Mouse (Mus musculus): ENCODE measurements around the gene Foxp1. TPM values are rescaled to one million over a fixed set of nuclear protein-coding genes. Genes with fewer than 3 reads are reported as not detected.

The Foxp1 gene
- polyA plus RNA-seq, 1 experiment from 2014 or later: 141 TPM

DNA sequence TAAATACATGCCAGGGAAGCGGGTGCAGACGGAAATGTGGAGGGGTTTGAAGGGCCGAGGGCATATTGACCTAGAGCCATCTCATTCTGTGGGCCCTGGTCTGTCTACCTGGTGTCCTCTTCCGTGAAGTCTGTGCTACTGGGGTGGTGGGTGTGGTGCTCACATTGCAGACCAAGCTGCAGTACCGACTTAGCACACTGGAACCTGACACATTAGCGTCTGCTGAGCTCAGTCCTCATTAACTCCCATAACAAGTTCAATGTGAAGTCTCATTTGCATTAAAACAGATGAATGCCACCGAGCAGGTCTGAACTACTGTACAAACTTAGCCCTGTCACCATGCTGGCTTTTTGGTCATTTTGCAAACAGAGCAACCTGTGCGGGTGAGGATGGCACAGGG lies 594.2 kb downstream of the Foxp1 start:
- 79% methylated on average over 8 of the region's 8 CpGs for WGBS
- peaks cover 7% of the 10 kb centered on the region for H3K4me1 ChIP-seq

DNA sequence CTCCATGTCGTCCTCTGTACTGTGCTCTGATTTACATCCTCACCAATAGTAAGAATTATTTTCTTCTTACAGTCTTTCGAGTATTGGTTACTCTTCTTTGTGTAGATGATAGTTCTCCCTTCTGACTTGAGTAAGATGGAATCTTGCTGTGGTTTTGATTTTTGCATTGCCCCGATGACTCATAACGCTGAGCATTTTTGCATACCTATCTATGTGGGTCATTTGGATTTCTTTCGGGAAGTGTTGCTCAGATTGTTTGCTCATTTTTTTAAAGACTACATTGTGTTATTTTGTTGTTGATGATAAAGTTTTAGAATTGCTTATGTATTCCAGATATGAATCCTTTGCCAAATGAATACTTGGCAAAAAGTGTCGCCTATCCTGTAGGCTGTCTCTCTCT lies 621.3 kb downstream of the Foxp1 start:
- no peak overlapping the region for H3K4me3 ChIP-seq
- H3K27ac ChIP-seq: no peak overlapping the region
- no peak for ATAC-seq (ENCODE audit: low FRiP score, low read depth)
- WGBS: 90% methylated on average over 6 of the region's 6 CpGs
- H3K4me2 ChIP-seq (replicated peaks): no peak overlapping the region
- H3K36me3 ChIP-seq: no peaks in the 10 kb centered on the region
- no peaks in the 10 kb centered on the region for H3K9me3 ChIP-seq
- no peaks in the 10 kb centered on the region for H3K4me1 ChIP-seq
- no peaks in the 10 kb centered on the region for H3K27me3 ChIP-seq
- H3K9ac ChIP-seq: no peak overlapping the region

More for the DNA sequence above, 594.2 kb downstream of the Foxp1 start:
- Histone ChIP-seq H3K9ac (no peak overlapping the region), H3K36me3 (peaks cover 55% of the 10 kb centered on the region), H3K27me3 (no peaks in the 10 kb centered on the region), H3K9me3 (no peaks in the 10 kb centered on the region), H3K4me3 (no peak overlapping the region), H3K27ac (no peak overlapping the region), H3K4me2 (replicated peaks) (no peak overlapping the region)
- no peak for ATAC-seq (ENCODE audit: low FRiP score, low read depth)

DNA sequence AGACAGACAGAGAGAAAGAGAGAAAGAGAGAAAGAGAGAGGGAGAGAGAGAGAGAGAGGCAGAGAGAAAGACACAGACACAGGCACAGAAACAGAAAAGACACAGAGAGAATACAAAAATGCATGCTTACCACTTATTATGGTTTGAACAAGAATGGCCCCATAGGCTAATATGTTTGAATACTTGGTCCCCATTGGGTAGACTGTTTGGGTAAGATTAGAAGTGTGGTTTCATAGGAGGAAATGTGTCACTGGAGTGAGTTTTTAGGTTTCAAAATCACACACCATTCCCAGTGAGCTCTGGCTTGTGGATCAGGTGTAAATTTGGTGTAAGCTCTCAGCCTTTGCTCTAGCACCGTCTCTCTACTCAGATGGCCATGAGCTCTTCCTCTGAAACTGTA lies 644.3 kb downstream of the Foxp1 start:
- Histone ChIP-seq H3K36me3 (no peaks in the 10 kb centered on the region), H3K4me2 (replicated peaks) (no peak overlapping the region), H3K27me3 (no peaks in the 10 kb centered on the region), H3K27ac (no peak overlapping the region), H3K9ac (no peak overlapping the region), H3K9me3 (no peaks in the 10 kb centered on the region), H3K4me1 (peaks cover 5% of the 10 kb centered on the region; the same call in 1 of the 2 replicates), H3K4me3 (no peak overlapping the region)
- WGBS: 65% methylated on average over 1 of the region's 1 CpGs
- ATAC-seq (ENCODE audit: low FRiP score, low read depth): no peak

DNA sequence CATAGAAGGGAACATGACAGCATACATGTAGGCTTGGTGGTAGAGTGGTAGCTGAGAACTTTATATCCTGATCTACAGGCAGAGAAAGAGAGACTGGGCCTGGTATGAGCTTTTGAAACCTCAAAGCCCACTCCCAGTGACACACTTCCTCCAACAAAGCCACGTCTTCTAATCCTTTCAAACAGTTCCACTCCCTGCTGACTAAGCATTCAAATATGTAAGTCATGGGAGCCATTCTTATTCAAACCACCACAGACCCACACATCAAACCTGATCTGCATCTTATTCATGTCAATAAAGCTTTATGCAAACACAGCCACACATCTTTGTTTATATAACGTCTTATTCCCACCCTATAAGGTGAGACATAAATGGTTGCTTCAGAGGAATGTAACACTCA lies 646.1 kb downstream of the Foxp1 start:
- no peak overlapping the region for H3K27ac ChIP-seq

More for the DNA sequence above, 646.1 kb downstream of the Foxp1 start:
- ATAC-seq (ENCODE audit: low FRiP score, low read depth): no peak
- H3K9me3 ChIP-seq: no peaks in the 10 kb centered on the region
- H3K27me3 ChIP-seq: no peaks in the 10 kb centered on the region
- no peak overlapping the region for H3K4me2 ChIP-seq (replicated peaks)
- WGBS: 87% methylated on average over 2 of the region's 2 CpGs
- no peak overlapping the region for H3K9ac ChIP-seq
- H3K4me3 ChIP-seq: no peak overlapping the region
- H3K36me3 ChIP-seq: no peaks in the 10 kb centered on the region
- H3K4me1 ChIP-seq: peaks cover 5% of the 10 kb centered on the region; the same call in 1 of the 2 replicates

Small RNA genes within 50 kb of the gene (microRNA-seq; reads per million reads assigned to microRNA genes)
- gene Gm22328: not detected
- not detected for gene Gm49348

Other genes starting within 250 kb of the Foxp1 start
- gene Eif4e3, start 144.1 kb upstream of the Foxp1 start, polyA plus RNA-seq (2015; fragmentation: Nextera tagmentation; extraction: Ambion mirVana): 17.3 and 18.5 TPM in 2 replicates
- gene Gm20696, start 144.1 kb upstream of the Foxp1 start, polyA plus RNA-seq (2015; fragmentation: Nextera tagmentation; extraction: Ambion mirVana): 6.0 and 6.5 TPM in 2 replicates
- gene Gpr27, start 170.0 kb upstream of the Foxp1 start, polyA plus RNA-seq (2015; fragmentation: Nextera tagmentation; extraction: Ambion mirVana): 5.9 and 6.1 TPM in 2 replicates
- 1.8 and 2.5 TPM in 2 replicates for gene Prok2, start 203.7 kb upstream of the Foxp1 start, polyA plus RNA-seq (2015; fragmentation: Nextera tagmentation; extraction: Ambion mirVana)